Mouse (Mus musculus): ENCODE data around the gene Nkx2-3.

The Nkx2-3 gene

DNA sequence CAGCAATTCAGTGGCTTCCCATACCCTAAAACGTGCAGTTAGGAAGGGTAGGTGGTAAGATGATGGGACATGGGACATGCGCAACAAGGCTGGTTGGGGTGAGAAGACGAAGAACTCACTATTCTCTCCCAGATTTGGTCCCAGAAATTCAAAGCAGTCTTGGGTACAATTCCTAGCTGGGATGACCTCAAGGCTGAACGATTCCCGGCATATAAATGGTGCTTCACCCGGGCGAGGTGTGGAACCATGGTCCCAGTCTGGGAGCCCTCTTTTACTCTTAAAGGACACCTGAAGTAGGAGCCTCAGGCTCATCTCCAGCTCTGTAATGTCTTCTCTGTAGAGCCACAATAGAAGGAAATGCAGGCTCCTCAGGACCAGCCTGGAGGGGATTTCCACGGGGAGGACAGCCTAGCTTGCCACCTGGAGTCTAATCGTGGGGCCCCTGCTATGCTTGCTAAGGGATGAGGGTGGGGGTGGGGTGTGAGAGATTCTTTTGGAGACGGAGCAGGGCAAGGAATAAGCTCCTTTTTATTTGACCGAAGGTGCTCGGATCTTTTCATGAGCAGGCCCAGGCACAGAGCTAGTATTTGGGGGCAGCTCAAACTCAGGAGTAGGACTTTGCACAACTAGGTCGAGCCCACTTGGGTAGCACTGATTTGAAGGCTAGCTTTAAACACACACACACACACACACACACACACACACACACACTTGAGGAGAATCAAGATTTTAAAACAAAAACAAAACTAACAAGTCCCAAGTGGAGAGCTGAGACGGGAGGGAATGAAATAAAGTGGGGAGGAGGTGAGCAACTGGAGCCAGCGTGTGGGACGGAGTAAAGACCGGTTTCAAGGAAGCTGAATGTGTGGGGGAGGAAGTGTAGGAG lies 6.2 kb upstream of the Nkx2-3 start:
- no peak for DNase-seq (ENCODE audit: low spot score)

DNA sequence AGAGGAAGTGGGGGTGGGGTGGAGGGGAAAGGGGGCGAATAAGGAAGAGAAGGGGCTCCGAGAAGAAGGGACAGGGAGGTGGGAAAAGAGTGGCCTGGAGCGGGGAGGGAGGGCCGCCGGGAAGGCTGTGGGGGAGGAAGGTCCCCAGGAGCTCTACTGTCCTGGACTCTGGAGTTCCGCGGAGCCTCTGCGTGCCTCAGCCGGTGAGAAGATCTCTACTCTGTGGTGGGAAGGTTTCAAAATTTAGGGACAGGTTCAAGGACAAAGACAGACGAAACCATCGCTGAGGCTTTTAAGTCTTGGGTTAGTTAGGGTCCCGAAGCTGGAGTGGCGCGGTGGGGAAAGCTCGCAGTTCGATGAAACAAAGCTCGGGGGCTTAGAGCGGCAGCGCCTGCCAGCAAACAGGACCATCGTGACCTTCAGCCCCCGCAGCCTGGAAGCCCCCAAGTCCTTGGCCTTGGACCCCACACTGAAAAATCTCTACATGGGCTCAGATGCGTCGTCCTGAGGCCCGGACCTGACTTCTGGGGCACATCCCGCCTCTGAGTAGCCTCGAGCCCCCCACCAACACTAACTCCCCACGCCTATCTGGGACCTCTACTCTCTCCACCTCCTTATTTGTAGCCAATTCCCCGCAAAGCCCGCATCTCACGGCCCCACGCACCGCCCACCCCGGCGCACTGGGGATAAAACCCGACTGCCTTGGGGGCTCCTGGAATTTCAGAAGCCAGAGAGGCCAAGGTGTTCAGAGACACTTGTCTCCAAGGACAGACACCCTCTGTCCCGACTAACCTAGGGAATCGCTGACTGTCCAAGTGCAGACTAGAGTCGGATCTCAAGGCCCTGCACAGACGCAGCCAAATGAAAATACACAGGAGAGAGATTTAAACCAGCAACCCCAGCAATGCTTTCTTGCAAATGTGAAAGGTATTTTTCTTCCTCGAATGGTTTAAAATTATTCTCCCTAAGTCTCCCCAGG lies 5.3 kb upstream of the Nkx2-3 start:
- no peak for DNase-seq (ENCODE audit: low spot score)

DNA sequence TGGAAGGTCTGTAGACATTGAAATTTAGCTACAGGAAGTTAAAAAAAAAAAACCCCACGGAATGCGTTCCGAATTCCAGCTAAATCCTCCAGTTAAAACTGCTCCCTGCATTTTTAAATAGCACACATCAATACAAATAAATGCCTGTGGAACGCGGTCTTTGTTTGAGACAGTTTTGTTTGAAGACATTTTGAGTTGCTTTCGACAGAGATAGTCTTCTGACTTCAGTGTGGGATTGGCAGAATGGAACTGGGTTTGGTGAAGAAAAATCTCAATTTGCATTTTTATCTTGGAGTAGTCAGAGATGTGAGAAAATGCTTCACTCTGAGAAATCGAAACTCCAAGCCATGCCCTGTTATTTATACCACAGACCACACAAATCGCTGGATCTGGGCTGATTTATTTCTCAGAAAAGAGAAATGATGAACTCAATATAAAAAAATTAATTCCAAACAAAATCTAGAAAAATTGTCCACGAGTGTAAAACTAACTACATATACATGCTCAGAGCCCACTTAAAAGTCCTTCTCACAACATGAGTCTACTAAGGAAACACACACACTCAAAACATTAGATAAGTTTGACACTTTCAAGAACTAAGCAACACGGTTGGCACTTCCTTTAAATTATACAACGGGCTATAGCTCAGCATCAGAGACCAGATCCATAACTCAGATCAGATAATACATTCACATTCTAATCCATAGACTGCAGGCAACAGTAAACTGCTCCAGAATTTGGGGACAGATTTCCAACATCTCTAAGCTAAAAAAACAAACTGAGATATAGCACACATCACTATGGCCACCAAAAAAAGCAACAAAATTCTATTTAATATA lies 4.1 kb upstream of the Nkx2-3 start:
- DNase-seq (ENCODE audit: low spot score) = no peak

DNA sequence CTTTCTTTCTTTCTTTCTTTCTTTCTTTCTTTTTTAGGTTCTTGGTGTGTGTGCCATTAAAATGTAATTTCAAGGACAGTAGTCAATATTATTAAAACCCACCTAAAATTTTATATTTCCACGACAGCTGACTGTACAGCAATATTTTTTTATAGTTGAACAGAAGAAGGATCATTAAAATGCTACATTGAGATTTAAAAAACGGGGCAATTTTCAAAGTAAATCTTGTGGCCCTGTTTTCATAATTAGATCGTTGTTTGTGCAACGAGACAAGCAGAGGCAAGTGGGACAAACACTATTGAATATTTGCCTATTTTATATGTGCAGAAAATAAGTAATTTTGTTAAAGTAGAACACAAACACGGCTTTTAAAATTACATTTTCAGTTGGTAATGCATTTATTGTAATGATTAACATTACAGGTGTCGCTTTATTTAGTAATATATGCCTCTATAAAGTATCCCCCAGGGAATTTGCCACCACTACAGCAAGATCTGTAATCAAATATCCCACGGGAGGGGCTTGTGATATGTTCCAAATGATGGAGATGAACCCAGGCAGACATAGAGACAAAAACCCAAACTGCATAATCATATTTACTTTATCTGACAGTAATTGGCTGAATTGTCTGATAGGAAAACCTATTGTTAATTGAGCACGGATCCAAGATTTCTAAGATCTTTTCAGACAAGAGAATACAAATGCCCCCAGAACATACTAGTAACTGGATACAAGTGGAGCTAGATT lies 3.2 kb upstream of the Nkx2-3 start:
- no peak for DNase-seq (ENCODE audit: low spot score)

DNA sequence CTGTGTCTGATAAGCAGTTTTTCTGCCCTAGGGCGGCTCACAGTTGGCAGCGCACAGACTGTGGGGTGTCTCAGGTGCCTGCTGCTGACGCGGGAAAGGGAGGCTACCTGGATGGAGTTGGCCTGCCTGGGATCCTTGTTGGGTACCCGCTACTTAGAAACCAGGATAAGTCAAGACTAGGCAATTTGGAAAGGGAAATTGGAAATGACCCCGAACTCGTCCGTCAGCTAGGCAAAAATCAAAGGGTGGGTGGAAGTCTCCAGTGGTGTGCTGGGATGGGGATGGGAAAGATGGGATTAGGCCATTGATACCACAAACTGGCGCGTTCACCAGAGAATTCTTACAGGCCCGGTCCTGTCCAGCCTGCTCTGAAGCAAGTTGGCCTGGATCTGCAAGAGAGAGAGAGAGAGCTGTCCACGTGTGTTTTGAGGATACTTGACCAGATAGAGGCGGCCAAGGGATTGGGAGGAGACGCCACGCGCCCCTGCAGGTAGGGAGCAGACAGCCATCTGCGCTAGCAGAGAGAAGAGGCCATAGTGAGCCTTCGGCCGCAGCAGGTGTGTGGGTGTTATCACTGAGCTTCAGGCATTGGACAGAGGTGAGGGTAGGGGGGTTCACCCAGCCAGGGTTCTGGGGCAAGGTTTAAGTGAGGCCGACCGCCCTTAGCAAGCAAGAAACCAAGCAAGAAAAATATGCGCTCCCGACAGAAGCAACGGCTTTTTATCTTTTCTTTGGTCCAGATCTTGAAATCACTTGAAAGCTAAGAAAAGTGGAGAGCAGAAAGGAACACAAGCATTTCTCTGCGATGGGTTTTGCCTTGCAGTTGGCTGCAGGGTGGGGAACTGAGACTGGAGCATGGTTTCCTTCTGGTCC lies 2.4 kb upstream of the Nkx2-3 start:
- no peak for DNase-seq (ENCODE audit: low spot score)

DNA sequence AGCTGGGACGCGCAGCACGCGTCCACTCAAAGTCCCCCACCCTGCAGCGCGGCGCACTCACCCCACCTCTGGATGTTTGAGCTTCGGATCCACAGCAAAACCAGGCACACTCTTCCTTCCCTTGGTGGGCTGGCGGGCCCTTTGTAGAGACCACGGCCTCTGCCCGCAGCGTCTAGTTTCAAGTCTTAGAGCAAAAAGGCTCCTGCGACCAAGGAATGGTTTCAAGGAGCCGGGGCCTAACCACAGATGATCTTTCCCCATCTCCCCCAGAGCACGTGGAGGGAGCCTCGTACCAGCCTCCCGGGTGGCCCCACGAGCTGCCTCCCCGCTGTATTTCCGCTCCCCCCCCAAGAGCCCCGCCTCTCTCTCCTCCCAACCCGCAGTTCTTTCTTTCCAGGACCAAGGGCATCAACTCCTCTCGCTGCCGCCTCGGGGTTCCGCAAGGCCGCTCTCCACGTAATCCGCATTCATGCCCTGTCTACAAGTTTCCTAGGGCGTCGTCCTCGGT lies 1.7 kb upstream of the Nkx2-3 start:
- DNase-seq (ENCODE audit: low spot score) = no peak

DNA sequence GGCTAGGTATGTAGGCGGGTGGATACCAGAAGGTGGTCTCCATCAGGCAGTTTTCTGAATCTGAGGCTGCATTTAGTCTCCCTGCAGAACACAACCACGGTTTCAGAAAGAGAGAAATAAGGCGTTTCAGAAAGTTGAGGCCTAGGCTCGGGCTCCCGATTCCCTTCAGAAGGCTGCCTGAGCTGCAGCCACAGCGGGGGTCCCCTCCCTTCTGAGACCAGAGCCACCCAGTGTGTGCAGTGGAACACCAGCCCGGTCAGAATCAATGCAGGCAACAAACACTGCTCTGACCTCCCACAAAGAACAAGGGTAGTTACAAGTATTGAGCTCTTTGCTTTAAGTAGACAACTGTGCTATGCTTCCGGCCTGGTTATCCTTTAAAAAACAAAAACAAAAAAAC lies 1.0 kb upstream of the Nkx2-3 start:
- DNase-seq (ENCODE audit: low spot score) = no peak

DNA sequence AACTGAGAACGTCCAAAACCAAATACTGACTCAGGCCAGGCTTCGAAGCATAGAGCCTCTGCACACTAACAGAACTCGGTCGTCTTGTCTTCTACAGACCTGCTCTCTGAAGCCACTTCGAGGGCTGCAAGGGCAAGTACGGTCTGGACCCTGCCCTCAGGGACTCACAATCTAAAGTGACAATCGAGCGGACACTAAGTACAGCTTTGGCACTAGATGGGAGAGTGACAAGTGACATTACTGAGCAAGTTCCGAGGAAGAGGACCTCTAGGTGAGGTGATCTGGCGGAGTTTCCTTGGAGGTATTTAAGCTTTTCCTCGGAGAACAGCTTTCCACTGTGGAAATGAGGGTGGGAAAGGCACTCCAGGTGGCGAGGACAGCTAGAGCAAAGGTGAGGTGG lies 564 bp upstream of the Nkx2-3 start:
- no peak for DNase-seq (ENCODE audit: low spot score)

DNA sequence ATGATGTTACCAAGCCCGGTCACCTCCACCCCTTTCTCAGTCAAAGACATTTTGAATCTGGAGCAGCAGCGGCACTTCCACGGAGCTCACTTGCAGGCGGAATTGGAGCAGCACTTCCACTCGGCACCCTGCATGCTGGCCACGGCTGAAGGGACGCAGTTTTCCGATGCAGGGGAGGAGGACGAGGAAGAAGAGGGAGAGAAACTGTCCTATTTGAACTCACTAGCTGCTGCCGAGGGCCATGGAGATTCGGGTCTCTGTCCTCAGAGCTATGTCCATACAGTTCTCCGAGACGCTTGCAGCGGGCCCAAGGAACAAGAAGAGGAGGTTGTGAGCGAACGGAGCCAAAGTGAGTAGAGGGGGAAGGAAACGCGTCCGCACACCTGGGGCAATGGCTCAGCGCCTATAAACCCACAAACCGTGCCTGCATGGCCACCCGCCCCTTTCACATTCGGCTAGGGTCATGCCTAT lies 411 bp downstream of the Nkx2-3 start:
- DNase-seq (ENCODE audit: low spot score) = no peak

DNA sequence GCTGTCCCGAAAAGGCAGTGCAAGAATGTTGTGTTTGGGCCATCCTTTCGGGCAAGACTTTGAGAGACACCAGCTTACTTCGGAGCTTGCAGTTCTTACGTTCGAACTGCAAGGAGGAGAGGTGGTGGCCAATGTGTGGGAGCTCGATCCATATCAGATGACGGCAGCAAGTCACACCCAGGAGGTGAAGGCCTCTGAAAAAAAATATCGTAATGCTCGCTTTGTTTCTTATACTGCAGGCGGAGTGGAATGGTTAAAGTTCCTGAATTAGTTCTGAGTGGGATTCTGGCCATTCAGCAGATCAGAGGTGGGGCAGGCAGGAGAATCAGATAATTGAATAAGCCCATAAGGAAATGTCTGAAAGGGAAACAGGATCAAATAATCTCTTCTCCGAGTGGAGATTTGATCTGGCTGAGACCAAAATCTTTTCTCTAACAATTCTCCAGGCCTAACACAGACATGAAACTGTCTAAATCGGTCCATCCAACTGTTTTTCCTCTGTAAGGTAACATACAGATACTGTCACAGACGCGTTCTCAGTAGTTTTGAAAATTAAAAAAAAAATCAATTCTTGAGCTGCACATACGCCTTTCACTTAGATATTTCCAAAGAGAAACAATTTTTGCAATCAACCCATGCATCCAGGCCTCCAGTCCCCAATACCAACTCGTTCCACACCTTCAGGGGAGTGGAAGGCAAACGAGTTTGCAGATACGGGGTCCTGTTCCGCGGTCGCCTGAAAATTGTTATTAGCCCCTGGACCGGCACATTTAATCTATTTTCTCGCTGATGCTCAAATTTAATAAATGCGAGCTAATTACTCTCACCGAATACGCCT lies 1.4 kb downstream of the Nkx2-3 start:
- DNase-seq (ENCODE audit: low spot score) = no peak

DNA sequence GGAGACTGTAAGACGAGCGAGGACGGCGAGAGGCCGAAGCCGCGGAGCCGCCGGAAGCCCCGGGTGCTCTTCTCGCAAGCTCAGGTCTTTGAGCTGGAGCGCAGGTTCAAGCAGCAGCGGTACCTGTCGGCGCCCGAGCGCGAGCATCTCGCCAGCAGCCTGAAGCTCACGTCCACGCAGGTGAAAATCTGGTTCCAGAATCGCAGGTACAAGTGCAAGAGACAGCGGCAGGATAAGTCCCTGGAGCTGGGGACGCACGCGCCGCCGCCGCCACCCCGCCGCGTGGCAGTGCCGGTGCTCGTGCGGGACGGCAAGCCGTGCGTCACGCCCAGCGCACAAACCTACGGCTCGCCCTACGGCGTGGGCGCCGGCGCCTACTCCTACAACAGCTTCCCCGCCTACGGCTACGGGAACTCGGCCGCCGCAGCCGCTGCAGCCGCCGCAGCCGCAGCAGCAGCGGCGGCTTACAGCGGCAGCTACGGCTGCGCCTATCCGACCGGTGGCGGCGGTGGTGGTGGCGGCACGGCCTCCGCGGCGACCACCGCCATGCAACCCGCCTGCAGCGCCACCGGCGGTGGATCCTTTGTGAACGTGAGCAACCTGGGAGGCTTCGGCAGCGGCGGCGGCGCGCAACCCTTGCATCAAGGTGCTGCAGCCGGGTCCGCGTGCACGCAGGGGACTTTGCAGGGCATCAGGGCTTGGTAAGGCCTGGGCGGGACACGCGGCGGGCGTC lies 2.4 kb downstream of the Nkx2-3 start:
- DNase-seq (ENCODE audit: low spot score) = no peak

DNA sequence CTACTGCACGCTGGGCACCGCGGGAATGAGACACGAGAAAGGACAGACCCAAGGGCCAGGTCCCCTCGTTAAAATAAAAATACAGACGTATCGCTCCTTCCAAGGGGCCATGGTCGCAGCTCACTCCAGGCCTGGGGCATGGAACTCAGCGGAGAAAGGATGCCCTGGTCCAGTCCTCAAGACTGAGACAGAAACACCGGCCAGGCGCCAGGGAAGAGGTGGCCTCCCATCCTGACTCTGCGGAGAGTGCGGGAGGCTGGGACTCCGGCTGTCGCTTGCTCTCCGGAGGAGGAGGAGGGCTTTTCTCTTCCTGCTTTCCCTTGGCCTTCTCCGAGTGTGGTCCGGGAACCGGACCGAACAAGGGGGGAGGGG lies 2.9 kb downstream of the Nkx2-3 start:
- no peak for DNase-seq (ENCODE audit: low spot score)

DNA sequence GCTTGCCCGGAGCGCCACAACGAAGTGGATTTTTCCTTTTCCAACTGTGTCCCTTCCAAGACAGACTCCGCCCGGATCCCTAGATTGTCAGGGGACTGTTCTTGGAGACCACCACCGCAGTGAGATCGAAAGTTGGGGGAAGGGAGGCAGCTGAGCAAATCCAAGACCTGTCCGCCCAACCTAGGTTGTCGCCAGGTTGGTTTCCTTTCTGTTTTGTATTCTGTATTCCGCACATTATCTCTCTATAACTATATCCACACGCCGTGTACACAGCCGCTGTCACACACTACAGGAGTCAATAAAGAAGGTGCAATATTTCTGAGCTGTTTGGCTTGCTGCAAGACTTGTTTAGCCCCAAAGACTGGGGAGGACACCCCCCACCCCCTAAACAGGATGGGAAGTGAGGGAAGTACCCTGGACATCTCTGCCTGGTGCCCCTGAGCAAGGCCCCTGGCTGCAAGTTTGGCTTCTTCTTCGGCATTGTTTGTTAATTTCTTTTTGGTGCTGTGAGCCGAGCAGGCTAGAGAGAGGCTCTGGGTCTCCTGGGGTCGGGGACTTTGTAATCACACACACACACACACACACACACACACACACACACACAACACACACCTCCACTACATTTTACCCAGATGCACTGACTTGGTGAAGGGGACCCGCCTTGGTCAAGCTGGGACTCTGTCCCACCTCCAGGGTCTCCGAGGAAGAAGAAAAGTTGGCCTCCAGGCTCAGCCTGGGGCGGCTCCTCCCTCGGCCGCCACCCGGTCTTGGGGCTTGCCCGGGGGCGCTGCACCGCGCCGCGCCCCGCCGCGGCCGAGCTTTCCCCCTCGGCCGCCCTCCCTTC lies 3.7 kb downstream of the Nkx2-3 start:
- DNase-seq (ENCODE audit: low spot score) = no peak

DNA sequence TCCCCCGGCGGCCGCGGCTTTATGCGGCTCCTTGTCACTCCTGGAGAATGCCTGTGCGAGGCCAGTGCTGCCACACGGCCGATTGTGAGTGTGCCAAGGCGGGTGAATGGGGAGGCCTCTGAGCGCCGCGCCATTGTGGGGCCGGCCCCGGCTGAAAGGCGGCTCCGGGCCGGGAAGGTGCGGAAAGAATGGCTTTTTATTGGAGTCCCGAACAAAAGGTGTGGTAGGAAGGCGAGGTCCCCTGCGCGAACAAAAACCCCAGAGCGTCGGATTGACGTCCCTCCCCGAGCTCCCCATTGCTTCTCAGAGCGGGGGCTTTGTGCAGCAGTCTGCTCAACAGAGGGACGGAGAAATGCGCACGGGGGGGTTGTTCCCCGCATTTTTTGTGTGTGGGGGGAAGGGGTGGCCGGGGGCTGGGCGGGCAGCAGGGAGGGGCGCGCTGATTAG lies 4.3 kb downstream of the Nkx2-3 start:
- no peak for DNase-seq (ENCODE audit: low spot score)

DNA sequence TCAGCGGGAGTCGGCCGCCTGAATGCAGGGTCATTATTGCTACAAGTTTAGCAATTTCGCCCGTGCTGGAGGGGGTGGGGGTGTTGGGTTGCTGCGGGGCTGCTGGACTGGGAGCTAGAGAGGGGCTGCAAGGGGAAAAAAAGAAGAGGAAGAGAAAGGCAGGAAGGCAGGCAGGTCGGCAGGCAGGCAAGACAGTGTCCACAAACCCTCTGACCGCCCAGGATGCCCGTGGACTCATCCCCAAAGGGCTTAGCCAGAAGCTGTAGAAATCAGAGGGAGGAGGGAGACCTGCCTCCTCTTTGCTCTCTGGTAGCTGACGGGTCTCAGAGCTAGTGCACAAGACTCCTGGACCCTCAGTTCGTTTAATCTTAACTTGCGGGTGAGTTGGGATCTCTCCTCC lies 4.8 kb downstream of the Nkx2-3 start:
- DNase-seq (ENCODE audit: low spot score) = no peak

DNA sequence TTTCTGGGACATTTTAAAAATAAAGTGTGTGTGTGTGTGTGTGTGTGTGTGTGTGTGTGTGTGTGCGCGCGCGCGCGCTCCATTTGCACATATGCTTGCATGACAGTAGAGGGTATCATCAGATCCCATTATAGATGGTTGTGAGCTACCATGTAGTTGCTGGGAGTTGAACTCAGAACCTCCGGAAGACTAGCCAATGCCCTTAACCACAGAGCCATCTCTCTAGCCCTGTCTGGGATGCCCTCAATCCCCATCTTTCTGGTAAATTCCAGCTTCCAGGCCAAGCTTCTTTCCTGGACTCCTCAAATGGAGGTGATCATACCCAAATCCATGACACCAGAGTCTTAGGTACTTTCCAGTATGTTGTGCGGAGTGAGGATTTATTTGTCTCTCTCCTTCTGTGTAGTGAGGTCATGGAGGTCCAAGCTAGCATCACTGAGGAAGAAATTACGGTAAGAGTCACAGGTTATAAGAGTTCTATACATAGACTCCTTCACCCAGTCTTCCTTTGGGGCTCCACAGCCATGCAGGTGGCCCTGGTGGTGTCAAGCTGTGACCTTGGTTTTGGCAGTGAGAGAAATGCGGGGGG lies 5.7 kb downstream of the Nkx2-3 start:
- DNase-seq (ENCODE audit: low spot score) = no peak

DNA sequence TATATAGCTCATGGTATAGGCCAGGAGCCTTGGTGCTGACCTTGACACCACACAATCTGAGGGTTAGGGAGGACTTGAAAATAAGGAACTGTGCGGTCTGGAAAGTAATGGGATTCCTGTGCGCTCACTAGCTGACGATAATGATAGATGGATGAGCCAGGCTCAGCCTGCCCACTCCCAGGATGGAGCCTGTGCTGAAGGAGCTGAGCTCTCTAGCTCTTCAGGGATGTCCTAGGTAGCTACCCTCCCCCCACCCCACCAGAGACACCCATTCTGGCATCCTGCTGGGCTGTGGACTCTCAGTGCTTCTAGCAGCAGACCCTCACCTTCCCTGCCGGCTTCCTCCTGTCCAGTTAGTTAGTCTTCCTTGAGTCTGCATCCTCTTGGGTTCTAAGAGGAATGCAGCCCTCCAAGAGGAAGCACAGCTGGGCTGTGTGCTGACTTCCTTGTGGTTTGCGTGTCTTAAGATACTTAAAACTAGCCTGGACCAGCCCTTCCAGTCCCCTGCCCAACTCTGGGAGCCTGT lies 6.4 kb downstream of the Nkx2-3 start:
- DNase-seq (ENCODE audit: low spot score) = no peak

All from ovary, adult 18-20 months (tissue).